ENCODE assay signal across 8 mouse cellular contexts in genomic region chr8:71595862-71596261, GRCm38 (mm10). TPM values are rescaled to one million over a fixed set of nuclear protein-coding genes. Genes with fewer than 3 reads are reported as not detected.
A peak's percentile ranks its signal among the peaks of the same experiment; 100 is the strongest.
DNase-seq lines count a peak whose midpoint lies in the region; ATAC-seq and TF ChIP-seq lines count a peak whose summit lies in the region.

No protein-coding gene starts in this region.

- peak; percentile 100 for TF ChIP-seq CTCF in intestine, postnatal 0 days (IDR thresholded peaks at IDR 0.05; ENCODE audit: low read depth)

- WGBS in intestine, postnatal 0 days = 10% methylated on average over 27 of the region's 27 CpGs
- 6% methylated on average over 27 of the region's 27 CpGs for WGBS in midbrain, embryonic 12.5 days

- no peaks in the 10 kb centered on the region for H3K9me3 ChIP-seq in intestine, postnatal 0 days (ENCODE audit: control insufficient read depth)
- H3K9me3 ChIP-seq in midbrain, embryonic 12.5 days = no peaks in the 10 kb centered on the region

- no peak overlapping the region for H3K4me3 ChIP-seq in intestine, postnatal 0 days (ENCODE audit: low read depth, low read length)
- H3K4me3 ChIP-seq in midbrain, embryonic 12.5 days = peak overlapping the region; percentile 10; the same call in 1 of the 2 replicates

- peak; percentile 93 for DNase-seq in adrenal gland, adult 18-20 months (ENCODE audit: low spot score in 2 of 2)
- DNase-seq in embryo, embryonic 10.5 days (ENCODE audit: low spot score) = peak; percentile 85
- peak; percentile 82 for DNase-seq in gastrocnemius, postnatal 25 days
- peak; percentile 87 to 88 for DNase-seq in left cerebral cortex, postnatal 36 days (ENCODE audit: low spot score in 2 of 2)
- peak; percentile 97 for DNase-seq in right cerebral cortex, postnatal 4 days
- DNase-seq in urinary bladder, postnatal 4 days (ENCODE audit: low spot score in 2 of 2) = peak; percentile 80 to 89

- H3K27me3 ChIP-seq in intestine, postnatal 0 days (replicated peaks; ENCODE audit: control insufficient read depth, insufficient read depth, low read length) = no peaks in the 10 kb centered on the region
- H3K27me3 ChIP-seq in midbrain, embryonic 12.5 days = peaks cover 20% of the 10 kb centered on the region

- H3K36me3 ChIP-seq in intestine, postnatal 0 days (ENCODE audit: control insufficient read depth, insufficient read depth) = no peaks in the 10 kb centered on the region; the same call in 1 of the 2 replicates
- H3K36me3 ChIP-seq in midbrain, embryonic 12.5 days = 0 out of 2 replicates have a peak, but pooled peaks cover 9% of the 10 kb centered on the region

- peaks cover 11% of the 10 kb centered on the region; the same call in 1 of the 2 replicates for H3K4me1 ChIP-seq in intestine, postnatal 0 days (replicated peaks; ENCODE audit: control insufficient read depth, insufficient read depth, low read length)
- H3K4me1 ChIP-seq in midbrain, embryonic 12.5 days = peaks cover 25% of the 10 kb centered on the region

- intact Hi-C loops in left cerebral cortex, postnatal 36 days (cut with DNase I) = loop anchor here (2.0 to 5.0 kb wide), 2 partner anchors 33 to 66 kb away; no protein-coding TSS in a partner anchor

- ATAC-seq in intestine, postnatal 0 days = peak; percentile 12; the same call in 1 of the 2 replicates
- peak; percentile 29 for ATAC-seq in midbrain, embryonic 12.5 days (ENCODE audit: low FRiP score, low read depth)

- no peak overlapping the region for H3K27ac ChIP-seq in intestine, postnatal 0 days (ENCODE audit: low read depth, low read length)
- no peak overlapping the region for H3K27ac ChIP-seq in midbrain, embryonic 12.5 days (replicated peaks)

- H3K9ac ChIP-seq in intestine, postnatal 0 days (ENCODE audit: low read depth, low read length) = no peak overlapping the region
- H3K9ac ChIP-seq in midbrain, embryonic 12.5 days (replicated peaks) = no peak overlapping the region

- peak overlapping the region; percentile 17; the same call in 1 of the 2 replicates for H3K4me2 ChIP-seq in intestine, postnatal 0 days (replicated peaks; ENCODE audit: low read depth)
- H3K4me2 ChIP-seq in midbrain, embryonic 12.5 days (replicated peaks) = no peak overlapping the region

RNA-seq across cellular contexts. Expression of gene Fam129c, which starts 1.6 kb away (rescaled TPM):
- total RNA-seq in adrenal gland, adult 18-20 months (2021) = 1 to 10 TPM; 2.9 to 3.5 TPM
- under 1 TPM; 0.29 to 0.38 TPM for total RNA-seq in gastrocnemius, postnatal 25 days (2021)
- 0.47 and 0.77 TPM in 2 replicates for polyA plus RNA-seq in intestine, postnatal 0 days (2015; fragmentation: Nextera tagmentation; extraction: Ambion mirVana)
- 1 to 10 TPM; 3.9 to 4.0 TPM for total RNA-seq in left cerebral cortex, postnatal 36 days (2021)
- polyA plus RNA-seq in midbrain, embryonic 12.5 days (2016; fragmentation: Nextera tagmentation; extraction: Ambion mirVana) = 6.5 and 6.9 TPM in 2 replicates

RNA-seq across cellular contexts. Expression of gene Pgls, which starts 3.9 kb away (rescaled TPM):
- total RNA-seq in adrenal gland, adult 18-20 months (2021) = 100 to 1,000 TPM; 122 to 137 TPM
- 10 to 100 TPM; 26.3 to 26.9 TPM for total RNA-seq in gastrocnemius, postnatal 25 days (2021)
- polyA plus RNA-seq in intestine, postnatal 0 days (2015; fragmentation: Nextera tagmentation; extraction: Ambion mirVana) = 152 and 154 TPM in 2 replicates
- 10 to 100 TPM; 31.1 to 41.6 TPM for total RNA-seq in left cerebral cortex, postnatal 36 days (2021)
- polyA plus RNA-seq in midbrain, embryonic 12.5 days (2016; fragmentation: Nextera tagmentation; extraction: Ambion mirVana) = 215 and 216 TPM in 2 replicates

RNA-seq across cellular contexts. Expression of gene Colgalt1, which starts 14.9 kb away (rescaled TPM):
- 10 to 100 TPM; 48.4 to 61.1 TPM for total RNA-seq in adrenal gland, adult 18-20 months (2021)
- total RNA-seq in gastrocnemius, postnatal 25 days (2021) = 10 to 100 TPM; 35.3 to 36.0 TPM
- 43.3 and 44.5 TPM in 2 replicates for polyA plus RNA-seq in intestine, postnatal 0 days (2015; fragmentation: Nextera tagmentation; extraction: Ambion mirVana)
- total RNA-seq in left cerebral cortex, postnatal 36 days (2021) = 10 to 100 TPM; 48.5 to 52.2 TPM
- polyA plus RNA-seq in midbrain, embryonic 12.5 days (2016; fragmentation: Nextera tagmentation; extraction: Ambion mirVana) = 52.1 and 56.2 TPM in 2 replicates

RNA-seq across cellular contexts. Expression of gene Slc27a1, which starts 27.2 kb away (rescaled TPM):
- total RNA-seq in adrenal gland, adult 18-20 months (2021) = 100 to 1,000 TPM; 141 to 234 TPM
- 10 to 100 TPM; 62.6 to 62.9 TPM for total RNA-seq in gastrocnemius, postnatal 25 days (2021)
- 14.5 and 14.9 TPM in 2 replicates for polyA plus RNA-seq in intestine, postnatal 0 days (2015; fragmentation: Nextera tagmentation; extraction: Ambion mirVana)
- total RNA-seq in left cerebral cortex, postnatal 36 days (2021) = 100 to 1,000 TPM in 1 of 2 experiments, 10 to 100 TPM in 1; 94.7 to 109 TPM
- polyA plus RNA-seq in midbrain, embryonic 12.5 days (2016; fragmentation: Nextera tagmentation; extraction: Ambion mirVana) = 38.4 and 44.4 TPM in 2 replicates

RNA-seq across cellular contexts. Expression of gene Nxnl1, which starts 29.5 kb away (rescaled TPM):
- total RNA-seq in adrenal gland, adult 18-20 months (2021) = 1 to 10 TPM in 1 of 2 experiments, under 1 TPM in 1; 0.64 to 1.0 TPM
- total RNA-seq in gastrocnemius, postnatal 25 days (2021) = under 1 TPM in 1 of 2 experiments, not detected in 1; 0.24 TPM
- not detected in 2 replicates for polyA plus RNA-seq in intestine, postnatal 0 days (2015; fragmentation: Nextera tagmentation; extraction: Ambion mirVana)
- under 1 TPM; 0.18 to 0.22 TPM for total RNA-seq in left cerebral cortex, postnatal 36 days (2021)
- not detected in 2 replicates for polyA plus RNA-seq in midbrain, embryonic 12.5 days (2016; fragmentation: Nextera tagmentation; extraction: Ambion mirVana)
